Mouse (Mus musculus): ENCODE results near the gene 1110004F10Rik. TPM values are rescaled to one million over a fixed set of nuclear protein-coding genes. Genes with fewer than 3 reads are reported as not detected.

1110004F10Rik gene
- polyA plus RNA-seq, 1 experiment = 47.4 TPM

DNA sequence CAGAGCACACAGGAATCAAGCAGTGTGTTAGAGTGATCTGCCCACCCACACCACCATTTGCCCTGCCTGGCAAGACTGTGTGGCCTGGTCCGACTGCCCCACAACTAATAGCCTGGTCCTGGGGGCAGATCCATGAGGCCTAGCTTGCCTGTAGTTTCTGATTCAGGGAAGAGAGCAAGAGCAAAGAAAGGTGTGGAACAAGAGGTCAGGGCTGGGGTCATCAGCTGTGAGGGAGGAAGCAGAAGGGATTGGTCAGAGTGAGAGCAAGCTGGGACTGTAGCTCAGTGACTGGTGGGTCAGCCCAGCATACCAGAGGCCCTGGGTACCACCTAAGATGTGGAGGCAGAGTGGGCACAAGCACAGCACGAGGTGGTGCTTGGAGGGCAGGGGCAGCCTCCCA is 87.9 kb downstream of the 1110004F10Rik start:
- H3K36me3 ChIP-seq (ENCODE audit: control insufficient read depth, insufficient read depth, low read length) = no peaks in the 10 kb centered on the region
- H3K27me3 ChIP-seq (ENCODE audit: control insufficient read depth, insufficient read depth, low read length) = no peaks in the 10 kb centered on the region
- TF ChIP-seq CTCF (IDR thresholded peaks at IDR 0.05; ENCODE audit: control insufficient read depth, insufficient read depth, insufficient replicate concordance, low read depth, low read length) (no peak), POLR2A (IDR thresholded peaks at IDR 0.05; ENCODE audit: control insufficient read depth, low read depth, low read length) (no peak)
- H3K4me1 ChIP-seq (ENCODE audit: control insufficient read depth, insufficient read depth, low read length) = no peaks in the 10 kb centered on the region
- no peak overlapping the region for H3K27ac ChIP-seq (ENCODE audit: control insufficient read depth, insufficient read depth, low read depth, low read length)
- no peak overlapping the region for H3K4me3 ChIP-seq (ENCODE audit: control insufficient read depth, low read depth, low read length)

DNA sequence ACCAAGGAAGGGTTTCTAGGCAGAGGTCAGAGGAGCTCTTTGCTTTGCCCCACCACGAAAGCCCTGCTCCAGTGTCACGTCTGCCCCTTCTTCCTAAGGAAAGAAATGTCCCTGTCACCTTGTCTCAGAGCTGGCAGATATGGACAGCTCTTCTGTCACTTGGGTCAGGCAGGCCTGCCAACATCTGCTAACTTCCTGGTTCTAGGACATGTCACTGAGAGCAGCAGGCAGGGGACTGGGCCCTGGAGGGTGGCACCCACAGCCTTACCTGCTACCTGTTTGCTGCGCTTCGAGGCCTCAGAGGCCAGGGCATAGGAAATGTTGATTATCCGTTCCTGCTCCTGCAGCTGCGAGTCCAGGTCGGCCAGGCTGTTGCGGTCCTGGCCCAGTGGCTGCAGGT is 89.1 kb downstream of the 1110004F10Rik start:
- H3K36me3 ChIP-seq (ENCODE audit: control insufficient read depth, insufficient read depth, low read length) = no peaks in the 10 kb centered on the region

DNA sequence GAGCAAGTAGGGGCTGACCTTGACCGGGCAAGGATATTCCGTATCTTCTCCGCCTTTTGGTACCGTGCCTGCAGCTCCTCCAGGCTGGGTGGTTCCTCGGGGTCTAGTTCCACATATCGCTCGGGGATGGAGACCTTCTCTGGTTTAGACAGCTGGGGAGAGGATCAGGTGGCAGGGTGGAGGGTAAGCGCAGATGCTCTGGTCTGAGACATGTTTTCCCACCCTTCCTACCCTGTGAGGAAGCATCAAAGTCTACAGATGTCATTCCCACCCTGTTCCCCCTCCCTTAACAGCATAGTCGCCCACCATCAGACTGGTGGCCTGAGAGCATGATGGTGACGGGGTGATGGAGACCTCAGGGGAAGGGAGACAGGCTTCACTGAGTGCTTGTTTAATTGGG is 90.2 kb downstream of the 1110004F10Rik start:
- Histone ChIP-seq H3K4me3 (ENCODE audit: control insufficient read depth, low read depth, low read length) (no peak overlapping the region), H3K36me3 (ENCODE audit: control insufficient read depth, insufficient read depth, low read length) (no peaks in the 10 kb centered on the region), H3K4me1 (ENCODE audit: control insufficient read depth, insufficient read depth, low read length) (peaks cover 2% of the 10 kb centered on the region), H3K27me3 (ENCODE audit: control insufficient read depth, insufficient read depth, low read length) (no peaks in the 10 kb centered on the region), H3K27ac (ENCODE audit: control insufficient read depth, insufficient read depth, low read depth, low read length) (no peak overlapping the region)
- TF ChIP-seq CTCF (IDR thresholded peaks at IDR 0.05; ENCODE audit: control insufficient read depth, insufficient read depth, insufficient replicate concordance, low read depth, low read length) (no peak), POLR2A (IDR thresholded peaks at IDR 0.05; ENCODE audit: control insufficient read depth, low read depth, low read length) (no peak)

More for the DNA sequence above, 89.1 kb downstream of the 1110004F10Rik start:
- TF ChIP-seq CTCF (IDR thresholded peaks at IDR 0.05; ENCODE audit: control insufficient read depth, insufficient read depth, insufficient replicate concordance, low read depth, low read length) = no peak
- Histone ChIP-seq H3K27me3 (ENCODE audit: control insufficient read depth, insufficient read depth, low read length) (no peaks in the 10 kb centered on the region), H3K4me1 (ENCODE audit: control insufficient read depth, insufficient read depth, low read length) (peaks cover under 1% of the 10 kb centered on the region), H3K27ac (ENCODE audit: control insufficient read depth, insufficient read depth, low read depth, low read length) (no peak overlapping the region), H3K4me3 (ENCODE audit: control insufficient read depth, low read depth, low read length) (no peak overlapping the region)

DNA sequence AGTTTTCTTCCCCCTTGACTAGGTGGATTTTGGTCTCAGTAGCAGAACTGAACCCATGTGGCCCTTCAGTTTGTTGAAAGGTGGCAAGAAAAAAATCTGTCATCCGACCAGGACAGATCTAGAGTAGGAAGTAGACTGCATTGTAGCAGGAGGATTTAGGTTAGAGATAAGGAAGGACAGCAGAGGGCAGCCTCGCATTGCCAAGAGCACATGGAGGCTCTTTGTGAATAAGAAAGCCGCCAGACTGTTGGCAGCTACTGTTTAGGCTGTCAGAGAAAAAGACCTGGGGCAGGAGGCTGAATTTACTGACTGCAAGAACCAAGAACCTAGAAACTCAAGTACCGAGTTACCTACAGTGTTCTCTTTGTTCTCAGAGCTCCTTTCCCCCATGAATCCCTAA is 92.2 kb downstream of the 1110004F10Rik start:
- H3K4me1 ChIP-seq (ENCODE audit: control insufficient read depth, insufficient read depth, low read length) = peaks cover 2% of the 10 kb centered on the region
- H3K4me3 ChIP-seq (ENCODE audit: control insufficient read depth, low read depth, low read length) = no peak overlapping the region
- H3K27ac ChIP-seq (ENCODE audit: control insufficient read depth, insufficient read depth, low read depth, low read length) = no peak overlapping the region
- TF ChIP-seq CTCF (IDR thresholded peaks at IDR 0.05; ENCODE audit: control insufficient read depth, insufficient read depth, insufficient replicate concordance, low read depth, low read length) (no peak), POLR2A (IDR thresholded peaks at IDR 0.05; ENCODE audit: control insufficient read depth, low read depth, low read length) (no peak)
- H3K27me3 ChIP-seq (ENCODE audit: control insufficient read depth, insufficient read depth, low read length) = no peaks in the 10 kb centered on the region
- H3K36me3 ChIP-seq (ENCODE audit: control insufficient read depth, insufficient read depth, low read length) = no peaks in the 10 kb centered on the region

DNA sequence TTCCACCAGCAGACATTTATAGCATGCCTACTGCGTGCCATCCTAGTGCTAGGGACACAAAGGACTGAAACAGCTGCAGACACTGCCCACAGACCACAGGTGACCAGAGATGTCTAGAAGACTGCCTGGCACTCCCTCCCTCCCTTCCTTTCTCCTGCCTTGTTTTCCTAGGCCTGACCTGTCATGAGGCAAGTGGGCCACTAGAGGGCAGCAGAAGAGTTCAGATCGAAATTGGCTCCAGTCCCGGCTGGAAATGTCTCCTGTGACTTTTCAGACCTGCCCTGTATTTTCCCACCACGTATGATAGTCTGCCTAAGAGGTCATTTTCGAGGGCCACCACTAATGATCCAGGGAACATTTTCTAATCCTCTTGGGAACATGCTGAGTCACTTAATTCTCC is 92.9 kb downstream of the 1110004F10Rik start:
- H3K27ac ChIP-seq (ENCODE audit: control insufficient read depth, insufficient read depth, low read depth, low read length) = no peak overlapping the region
- no peak overlapping the region for H3K4me3 ChIP-seq (ENCODE audit: control insufficient read depth, low read depth, low read length)
- H3K4me1 ChIP-seq (ENCODE audit: control insufficient read depth, insufficient read depth, low read length) = peaks cover 2% of the 10 kb centered on the region
- TF ChIP-seq POLR2A (IDR thresholded peaks at IDR 0.05; ENCODE audit: control insufficient read depth, low read depth, low read length) (no peak), CTCF (IDR thresholded peaks at IDR 0.05; ENCODE audit: control insufficient read depth, insufficient read depth, insufficient replicate concordance, low read depth, low read length) (peak; percentile 91; the same call in 1 of the 2 replicates)
- H3K36me3 ChIP-seq (ENCODE audit: control insufficient read depth, insufficient read depth, low read length) = no peaks in the 10 kb centered on the region
- H3K27me3 ChIP-seq (ENCODE audit: control insufficient read depth, insufficient read depth, low read length) = no peaks in the 10 kb centered on the region

DNA sequence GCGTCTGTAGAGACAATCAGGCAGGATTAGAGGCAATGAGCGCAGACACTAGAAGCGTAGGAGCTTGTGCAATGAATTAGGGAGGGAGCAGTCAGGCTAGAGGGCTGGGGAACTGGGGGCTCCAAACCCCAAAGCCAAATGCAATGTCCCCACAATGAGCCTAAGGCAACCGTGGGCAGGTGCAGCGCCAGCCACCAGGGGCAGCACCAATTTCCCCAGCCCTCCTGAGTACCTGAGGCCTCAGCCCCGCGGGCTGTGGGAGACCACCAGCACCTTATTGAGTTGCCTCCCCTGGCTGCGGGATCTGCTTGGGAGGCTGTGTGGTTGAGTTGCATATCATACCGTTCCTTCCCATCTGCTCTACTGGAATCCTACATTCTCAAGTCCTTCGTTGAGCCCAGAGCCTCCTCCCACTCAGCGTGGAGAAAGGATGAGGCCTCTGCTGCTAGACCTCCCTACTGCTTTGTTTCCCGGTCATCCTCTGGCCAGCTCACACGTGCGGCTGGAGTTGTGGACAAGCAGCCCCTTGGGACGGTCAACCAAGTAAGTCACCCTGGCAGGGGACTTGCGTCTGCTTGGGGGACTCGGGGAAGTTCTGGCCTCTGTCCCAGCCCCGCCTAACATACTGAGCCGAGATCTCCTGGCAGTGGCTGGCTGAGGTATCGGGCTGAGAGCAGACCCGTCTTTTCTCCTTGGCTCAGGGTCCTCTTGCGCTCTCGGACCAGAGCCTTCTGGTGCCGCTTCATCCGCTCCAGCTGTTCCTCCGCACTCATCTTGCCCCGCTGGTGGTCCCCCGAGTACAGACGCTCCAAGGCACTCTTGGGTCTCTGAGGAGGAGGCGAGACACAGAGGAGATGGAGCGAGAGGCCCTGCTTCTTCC is 95.5 kb downstream of the 1110004F10Rik start:
- no peaks in the 10 kb centered on the region for H3K27me3 ChIP-seq (ENCODE audit: control insufficient read depth, insufficient read depth, low read length)
- TF ChIP-seq POLR2A (IDR thresholded peaks at IDR 0.05; ENCODE audit: control insufficient read depth, low read depth, low read length) (no peak), CTCF (IDR thresholded peaks at IDR 0.05; ENCODE audit: control insufficient read depth, insufficient read depth, insufficient replicate concordance, low read depth, low read length) (no peak)
- H3K4me1 ChIP-seq (ENCODE audit: control insufficient read depth, insufficient read depth, low read length) = peaks cover 2% of the 10 kb centered on the region
- no peak overlapping the region for H3K27ac ChIP-seq (ENCODE audit: control insufficient read depth, insufficient read depth, low read depth, low read length)
- no peak overlapping the region for H3K4me3 ChIP-seq (ENCODE audit: control insufficient read depth, low read depth, low read length)
- H3K36me3 ChIP-seq (ENCODE audit: control insufficient read depth, insufficient read depth, low read length) = no peaks in the 10 kb centered on the region

DNA sequence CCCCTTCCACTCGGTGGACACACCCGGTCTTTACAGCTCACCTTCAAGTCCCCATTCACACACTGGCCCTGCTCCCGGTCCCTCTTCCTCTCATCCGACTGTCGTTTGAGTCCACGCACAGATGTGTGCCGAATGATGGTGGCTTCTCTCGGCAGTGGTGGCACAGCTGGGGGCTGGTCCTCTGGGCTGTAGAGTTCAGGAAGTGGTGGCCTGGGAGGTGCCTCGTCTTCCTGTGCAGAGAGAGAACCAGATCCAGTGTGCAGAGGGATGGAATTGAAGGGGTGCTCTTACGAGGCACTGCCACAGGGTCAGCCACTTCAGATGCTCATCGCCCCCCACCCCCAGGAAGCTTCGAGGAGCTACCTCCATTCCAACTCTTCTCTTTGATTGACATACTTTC is 98.0 kb downstream of the 1110004F10Rik start:
- Histone ChIP-seq H3K27me3 (ENCODE audit: control insufficient read depth, insufficient read depth, low read length) (no peaks in the 10 kb centered on the region), H3K4me3 (ENCODE audit: control insufficient read depth, low read depth, low read length) (peak overlapping the region; percentile 43), H3K4me1 (ENCODE audit: control insufficient read depth, insufficient read depth, low read length) (peaks cover 2% of the 10 kb centered on the region), H3K27ac (ENCODE audit: control insufficient read depth, insufficient read depth, low read depth, low read length) (no peak overlapping the region), H3K36me3 (ENCODE audit: control insufficient read depth, insufficient read depth, low read length) (no peaks in the 10 kb centered on the region)
- TF ChIP-seq POLR2A (IDR thresholded peaks at IDR 0.05; ENCODE audit: control insufficient read depth, low read depth, low read length) (no peak), CTCF (IDR thresholded peaks at IDR 0.05; ENCODE audit: control insufficient read depth, insufficient read depth, insufficient replicate concordance, low read depth, low read length) (no peak)

Measured in testis, adult 2 months (tissue).